Mouse (Mus musculus): ENCODE data around the gene Meis2. TPM values are rescaled to one million over a fixed set of nuclear protein-coding genes. Genes with fewer than 3 reads are reported as not detected.

Gene Meis2
- polyA plus RNA-seq, 1 experiment, result 40.7 TPM

DNA sequence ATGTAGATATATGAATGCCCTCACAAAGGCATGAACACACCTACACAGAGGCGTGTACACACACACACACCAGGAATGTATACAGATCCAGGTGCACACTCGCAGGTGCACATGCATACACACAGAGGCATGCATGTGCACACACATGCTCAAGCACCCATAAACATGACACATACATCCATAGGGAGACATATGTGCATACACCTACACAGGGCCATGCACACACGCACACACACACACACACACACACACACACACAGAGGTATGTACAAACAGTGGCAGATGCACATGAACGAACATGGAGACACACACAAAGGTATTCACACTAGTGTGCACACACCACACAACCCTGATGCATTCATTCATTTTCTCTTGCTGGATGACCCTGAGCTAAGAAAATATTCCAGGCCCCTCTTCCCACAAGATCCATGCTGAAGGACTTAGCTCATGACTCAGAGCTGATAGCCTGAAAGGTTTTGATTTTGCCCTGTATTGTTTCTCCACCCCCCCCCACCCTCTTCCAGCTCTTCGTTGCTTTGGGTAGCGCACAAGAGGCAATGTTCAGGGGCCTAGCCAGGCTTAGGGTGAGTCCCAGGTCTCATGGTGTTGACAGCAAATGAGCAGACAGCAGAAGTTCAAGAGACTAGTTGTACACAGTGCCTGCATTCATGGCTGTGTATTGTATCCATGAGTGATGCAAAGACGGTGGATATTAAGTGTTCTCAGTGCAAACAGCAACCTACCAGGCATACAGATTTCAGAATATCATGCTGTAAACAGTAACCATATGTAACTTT, 116.8 kb downstream of the Meis2 start:
- DNase-seq (ENCODE audit: low spot score), result no peak

DNA sequence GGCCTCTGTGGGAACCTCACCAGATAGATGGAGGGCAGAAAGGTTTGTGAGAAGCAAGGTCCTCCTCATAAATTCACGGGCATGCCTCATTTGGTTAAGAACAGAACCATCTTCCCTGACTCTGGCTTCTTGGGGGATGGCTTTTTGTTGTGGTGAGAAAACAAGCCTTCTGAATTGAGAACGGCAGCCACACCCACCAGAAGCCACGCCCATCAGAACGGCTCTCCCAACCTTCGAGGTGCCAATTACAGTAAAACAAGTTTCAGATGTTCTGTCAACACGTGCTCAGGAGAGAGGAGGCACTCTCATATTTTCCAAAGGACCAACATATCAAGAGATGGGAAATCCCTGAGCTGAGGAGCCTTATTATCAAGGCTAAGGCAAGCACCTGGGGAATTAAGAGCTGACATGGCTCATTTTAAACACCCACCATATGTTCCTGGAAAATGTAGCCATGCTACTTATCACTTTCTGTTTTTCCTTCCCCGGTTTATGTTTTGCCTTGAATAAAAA, 117.9 kb downstream of the Meis2 start:
- no peak for DNase-seq (ENCODE audit: low spot score)

DNA sequence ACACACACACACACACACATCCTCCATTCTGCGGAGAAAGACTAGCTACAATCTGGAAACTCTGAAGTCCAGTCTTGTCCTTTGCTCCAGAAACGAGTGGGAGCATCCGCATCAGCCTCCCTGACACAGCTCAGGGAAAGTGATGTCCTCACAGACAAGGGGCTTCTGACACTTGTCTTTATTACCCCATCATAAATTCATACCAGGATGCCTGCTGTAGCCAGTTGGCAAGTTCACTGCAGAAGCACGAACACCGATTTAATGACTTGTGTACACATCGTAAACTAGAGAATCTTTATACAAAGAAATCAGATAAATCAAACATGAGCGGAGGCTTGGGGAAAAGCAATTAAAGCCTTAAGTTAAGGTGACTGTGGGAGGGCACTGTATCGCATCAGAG, 122.6 kb downstream of the Meis2 start:
- no peak for DNase-seq (ENCODE audit: low spot score)

DNA sequence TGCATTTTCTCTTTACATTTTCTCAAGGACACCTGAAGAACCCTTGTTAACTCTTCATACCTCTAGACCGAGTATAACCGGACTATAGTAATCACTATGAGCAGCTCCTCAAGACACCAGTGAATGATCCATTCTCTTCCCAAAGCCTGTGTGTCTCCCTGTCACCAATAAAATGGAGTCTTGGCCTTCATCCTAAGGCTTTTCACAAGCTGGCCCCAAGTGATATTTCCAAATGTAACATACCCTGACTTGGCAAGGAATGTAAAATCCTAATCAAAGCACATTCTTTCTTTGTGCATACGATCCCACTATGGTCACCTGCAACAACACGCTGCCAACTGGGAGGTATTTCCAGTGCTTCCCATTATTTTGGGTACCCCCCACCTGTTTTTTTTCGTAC, 125.8 kb downstream of the Meis2 start:
- no peak for DNase-seq (ENCODE audit: low spot score)

DNA sequence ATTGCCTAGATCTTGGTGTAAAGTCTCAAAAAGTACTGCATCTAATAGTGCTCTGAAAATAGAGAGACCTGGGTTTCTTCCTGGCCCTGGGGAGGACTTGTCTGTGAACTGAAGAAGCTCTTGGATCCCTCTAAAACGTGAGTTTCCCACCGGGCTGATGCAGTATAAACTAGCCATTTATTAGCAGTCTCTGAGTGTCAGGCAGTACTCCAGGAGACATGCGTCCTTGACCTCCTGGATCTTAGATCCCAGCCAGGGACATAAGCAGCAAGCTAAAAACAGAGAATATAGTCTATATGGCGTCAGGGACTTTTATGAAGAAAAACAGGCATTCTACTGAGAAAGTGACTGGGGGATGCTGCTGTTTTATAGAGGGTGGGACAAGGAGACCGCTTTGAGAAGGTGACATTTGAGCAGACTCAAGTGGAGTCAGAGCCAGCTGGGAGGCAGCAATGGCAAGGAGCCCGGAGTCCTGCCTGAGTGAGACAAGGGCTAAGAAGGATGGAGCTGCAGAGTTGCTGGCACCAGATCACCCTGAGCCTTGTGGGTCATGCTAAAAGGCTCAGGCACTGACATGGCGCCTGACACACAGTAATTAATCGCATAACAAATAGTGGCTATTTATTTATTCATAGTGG, 126.6 kb downstream of the Meis2 start:
- DNase-seq (ENCODE audit: low spot score), result no peak

DNA sequence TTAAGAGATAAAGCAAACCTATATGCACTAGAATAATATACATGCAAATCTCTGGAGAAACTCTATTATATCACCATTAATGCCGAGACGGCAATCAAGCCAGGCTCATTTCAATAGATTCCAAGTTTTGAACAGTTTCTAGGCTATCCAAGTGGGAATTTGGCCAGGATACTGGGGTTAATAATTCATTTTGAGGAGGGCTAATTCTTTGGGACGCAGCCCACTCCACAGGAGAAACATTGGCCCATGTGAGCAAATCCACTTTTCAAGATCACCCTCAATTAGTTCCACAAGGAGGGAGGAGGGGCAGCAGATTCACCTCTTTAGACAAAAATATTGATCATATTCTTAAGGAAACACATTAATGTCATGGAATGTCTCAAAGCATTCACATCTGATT, 127.3 kb downstream of the Meis2 start:
- DNase-seq (ENCODE audit: low spot score), result no peak

DNA sequence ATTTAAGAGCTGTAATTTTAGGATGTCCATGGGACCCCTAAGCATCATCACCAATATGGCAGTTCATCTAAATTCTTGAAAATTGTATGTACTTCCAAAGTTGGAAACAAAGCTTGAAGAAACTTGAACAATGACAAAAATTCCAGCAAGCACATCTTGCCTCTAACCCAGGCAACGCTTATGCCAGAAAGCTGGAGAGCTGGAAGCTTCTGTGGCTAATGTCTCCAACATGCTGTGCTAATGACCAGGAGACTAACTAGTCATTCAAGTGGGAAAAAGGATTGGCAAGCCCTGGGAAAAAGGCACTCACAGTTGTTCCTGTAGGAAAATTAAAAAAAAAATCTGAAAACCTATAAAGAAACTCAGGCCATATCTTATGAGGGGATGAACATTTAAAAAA, 127.7 kb downstream of the Meis2 start:
- no peak for DNase-seq (ENCODE audit: low spot score)

DNA sequence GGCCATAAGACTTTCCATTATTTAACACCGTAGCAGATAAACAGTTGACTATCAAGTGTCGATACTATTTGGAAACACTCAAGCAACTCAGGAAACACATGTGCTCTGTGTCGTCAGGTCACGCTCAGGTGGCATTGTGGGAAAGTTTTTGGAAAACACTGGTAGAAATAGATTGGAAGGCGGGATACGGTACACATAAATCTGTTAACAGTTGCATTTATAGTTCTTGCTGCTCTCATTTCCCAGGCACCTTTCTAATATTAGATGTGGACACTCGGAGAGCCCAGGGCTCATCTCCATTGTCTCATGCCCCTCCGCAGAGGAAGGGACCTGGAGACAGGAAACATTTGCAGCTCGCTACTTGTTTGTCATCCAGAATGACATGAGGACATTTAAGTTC, 128.9 kb downstream of the Meis2 start:
- no peak for DNase-seq (ENCODE audit: low spot score)

DNA sequence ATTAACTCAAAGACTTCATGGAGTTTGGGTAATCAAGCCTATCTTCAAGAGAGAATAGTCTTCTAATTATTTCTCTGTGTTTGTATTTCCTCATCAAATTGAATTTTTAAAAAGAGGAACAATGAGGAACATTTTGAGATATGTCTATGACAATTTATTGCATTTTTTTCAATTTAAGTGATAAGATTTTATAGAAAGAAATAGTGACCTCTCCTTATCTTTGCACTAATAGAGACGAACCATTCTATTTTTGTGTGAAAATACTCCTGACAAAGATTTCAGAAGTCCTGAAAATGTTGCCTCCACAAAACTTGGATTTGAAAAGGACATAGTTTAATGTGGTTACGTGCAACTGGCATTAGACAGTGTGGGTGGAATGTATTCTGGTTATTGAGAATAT, 131.3 kb downstream of the Meis2 start:
- DNase-seq (ENCODE audit: low spot score), result no peak

DNA sequence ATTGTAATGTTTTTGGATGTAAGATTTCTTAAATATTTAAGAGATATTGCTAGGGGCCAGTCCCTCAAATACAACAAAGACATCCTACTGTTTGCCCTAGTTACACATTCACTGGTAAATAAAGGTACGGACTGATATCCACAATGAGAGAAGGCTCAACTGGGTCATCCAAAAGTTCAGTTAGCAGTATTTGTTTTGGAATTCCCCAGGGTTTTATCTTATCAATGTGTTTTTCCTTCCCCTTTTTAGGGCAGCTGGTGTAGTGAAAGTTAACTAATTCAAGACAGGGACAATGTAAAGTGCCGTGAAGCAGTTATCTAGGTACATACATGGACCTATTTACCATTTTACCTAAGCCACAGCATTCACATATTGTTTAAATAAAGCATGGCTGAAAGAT, 132.4 kb downstream of the Meis2 start:
- no peak for DNase-seq (ENCODE audit: low spot score)

DNA sequence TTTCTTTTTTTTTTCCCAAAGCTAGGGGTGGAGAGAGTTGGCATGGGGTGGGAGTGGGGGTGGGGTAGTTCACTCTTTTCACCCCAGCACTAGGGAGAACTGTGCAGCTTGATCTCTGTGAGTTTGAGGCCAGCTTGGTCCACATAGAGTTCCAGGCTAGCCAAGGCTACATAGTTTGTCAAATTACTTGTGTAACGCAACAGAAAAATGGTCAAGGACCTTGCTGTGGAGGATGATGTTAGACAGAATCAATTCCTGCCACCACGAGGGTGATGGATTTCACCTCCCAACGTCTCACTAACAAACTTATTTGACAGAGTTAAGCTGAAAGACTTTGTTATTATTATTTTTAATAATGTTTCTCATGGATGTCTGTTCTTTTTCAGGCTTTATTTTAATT, 139.9 kb downstream of the Meis2 start:
- DNase-seq (ENCODE audit: low spot score), result no peak

DNA sequence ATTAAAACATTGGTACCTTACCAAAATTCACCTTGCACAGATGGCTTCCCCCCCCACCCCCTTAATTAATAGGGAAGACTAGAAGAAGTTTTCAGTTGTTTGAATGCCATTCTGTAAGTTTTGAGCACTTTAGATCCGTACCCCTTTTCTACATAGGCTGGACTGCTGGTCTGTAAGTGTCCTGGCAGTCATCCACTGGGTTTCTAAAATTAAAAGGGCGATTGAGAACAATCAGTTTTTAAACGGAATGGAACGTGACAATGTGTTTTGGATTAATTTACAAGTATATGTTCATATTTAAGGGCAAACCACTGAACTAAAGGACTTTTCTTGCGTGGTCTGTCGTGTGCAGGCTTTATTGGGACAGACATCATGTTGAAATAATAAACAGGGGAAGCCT, 141.2 kb downstream of the Meis2 start:
- DNase-seq (ENCODE audit: low spot score), result no peak

DNA sequence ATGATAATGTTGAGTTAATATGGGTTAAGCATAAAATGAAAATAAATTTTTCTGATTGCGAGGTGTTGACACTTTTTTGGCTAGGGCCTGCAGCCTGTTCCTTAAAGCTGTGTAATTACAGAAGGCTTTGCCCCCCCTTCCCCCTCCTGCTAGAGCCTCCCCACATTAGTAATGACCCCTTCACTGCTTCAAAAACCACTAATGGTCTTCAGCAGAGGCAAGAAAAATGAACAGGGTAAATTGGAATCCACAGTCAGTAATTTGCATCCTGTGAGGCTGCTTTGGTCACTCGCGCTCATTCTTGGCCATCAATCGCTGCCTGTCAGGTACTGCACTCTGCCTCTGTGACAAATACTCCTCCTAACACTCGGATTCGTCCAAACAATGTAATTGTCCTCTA, 142.4 kb downstream of the Meis2 start:
- no peak for DNase-seq (ENCODE audit: low spot score)

DNA sequence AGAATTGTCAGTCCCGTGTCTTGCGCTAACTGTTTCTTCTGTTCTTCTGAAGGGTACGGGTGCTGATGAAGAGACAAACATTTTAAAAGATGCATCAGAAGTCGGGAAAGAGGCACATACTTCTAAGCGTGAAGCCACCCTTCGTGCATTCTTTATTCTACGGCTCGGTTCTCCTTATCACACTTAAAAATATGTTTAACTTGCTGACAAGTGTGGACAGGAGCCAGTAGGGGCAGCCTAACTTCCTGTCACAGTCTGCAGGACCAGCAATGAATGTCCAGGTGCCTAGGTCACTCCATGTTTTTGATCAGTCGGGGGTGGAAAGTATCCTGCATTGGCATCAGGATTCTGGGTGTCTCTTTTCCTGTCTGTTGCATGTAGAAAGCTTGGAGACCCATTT, 144.0 kb downstream of the Meis2 start:
- no peak for DNase-seq (ENCODE audit: low spot score)

DNA sequence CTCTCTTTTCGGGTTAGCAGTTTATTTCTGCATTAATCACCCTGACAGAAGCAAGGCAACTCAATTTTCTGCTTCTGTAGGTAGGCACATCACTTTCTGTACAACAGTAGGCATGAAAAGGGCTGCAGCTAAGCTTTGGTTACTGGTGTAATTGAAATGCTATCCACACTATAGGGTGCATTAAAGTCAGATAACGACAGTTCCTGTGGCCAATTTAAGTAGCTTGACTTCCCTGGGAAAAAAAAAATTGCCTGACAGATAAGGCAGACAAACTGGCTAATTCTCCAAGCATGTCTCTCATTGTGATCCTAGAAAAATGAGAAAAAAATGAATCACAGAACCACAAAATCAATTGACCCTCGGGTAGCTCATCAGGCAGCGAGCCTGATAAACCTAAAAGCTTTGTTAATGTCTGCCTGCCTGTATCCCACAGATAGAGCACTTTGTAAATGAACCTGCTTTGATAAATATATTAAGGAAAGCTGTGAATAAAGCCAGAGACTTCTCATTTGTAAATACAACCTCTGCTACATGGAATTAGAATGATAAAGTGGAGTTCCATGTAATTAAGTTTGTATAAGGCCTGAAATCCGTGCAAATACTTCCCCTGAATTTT, 145.2 kb downstream of the Meis2 start:
- DNase-seq (ENCODE audit: low spot score), result no peak

DNA sequence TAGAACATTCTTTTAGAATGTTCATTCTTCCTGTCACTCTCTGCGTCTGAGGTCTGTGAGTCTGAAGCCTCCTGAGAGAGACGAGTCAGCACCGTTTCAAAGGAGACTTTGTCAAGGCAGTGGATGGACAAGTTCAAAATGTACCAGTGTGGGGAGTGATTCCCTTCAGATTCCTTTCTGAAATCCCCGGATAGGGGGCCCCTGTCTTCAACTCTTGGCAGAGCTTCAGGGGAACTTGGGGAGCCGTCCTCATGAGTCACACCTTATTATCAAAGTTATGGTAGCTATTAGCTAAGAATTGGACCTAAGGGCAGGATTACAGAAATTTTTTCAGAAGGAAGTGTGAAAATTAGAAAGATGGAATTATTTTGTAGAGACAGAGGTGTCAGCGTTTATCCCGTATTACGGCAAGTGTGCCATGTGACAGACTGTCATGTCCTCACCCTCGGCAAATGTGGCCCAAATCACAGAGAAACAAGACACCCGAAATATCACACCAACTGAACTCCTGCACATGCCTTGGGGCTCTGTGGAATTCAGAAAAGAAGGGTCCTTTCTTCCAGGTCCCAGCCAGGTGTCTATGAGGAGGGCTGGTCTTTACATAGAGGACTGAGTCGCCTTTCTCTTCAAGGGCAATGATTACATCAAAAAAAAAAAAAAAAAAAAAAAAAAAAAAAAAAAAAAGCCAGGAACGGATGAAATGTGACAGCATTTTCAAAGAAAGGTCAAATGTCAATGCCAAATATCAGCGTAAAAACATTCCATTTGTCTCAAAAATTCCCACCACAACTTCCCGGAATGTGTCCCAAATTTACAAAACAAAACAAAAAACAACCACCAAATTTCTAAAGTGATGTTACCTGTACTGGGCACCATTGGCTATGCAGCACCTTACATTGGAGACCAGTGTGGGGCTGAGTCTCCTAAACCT, 146.2 kb downstream of the Meis2 start:
- no peak for DNase-seq (ENCODE audit: low spot score)

DNA sequence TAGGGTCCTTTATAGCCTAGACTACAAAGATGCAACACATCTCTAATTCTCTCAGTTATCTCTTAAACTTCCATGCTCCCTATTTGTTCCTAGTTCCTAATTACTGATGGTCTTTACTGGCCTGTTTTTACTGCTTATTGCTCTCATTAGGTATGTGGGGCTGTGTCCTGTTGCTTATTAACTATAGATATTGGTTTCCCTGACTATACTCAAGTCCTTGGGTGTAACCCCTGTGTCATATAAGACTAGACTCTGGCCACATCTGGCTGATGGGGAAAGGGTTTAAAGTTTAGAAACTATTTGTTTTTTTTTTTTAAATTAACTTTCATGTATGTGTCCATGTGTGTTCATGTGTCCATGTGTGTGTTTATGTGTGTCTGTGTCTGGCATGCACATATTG, 147.1 kb downstream of the Meis2 start:
- no peak for DNase-seq (ENCODE audit: low spot score)

DNA sequence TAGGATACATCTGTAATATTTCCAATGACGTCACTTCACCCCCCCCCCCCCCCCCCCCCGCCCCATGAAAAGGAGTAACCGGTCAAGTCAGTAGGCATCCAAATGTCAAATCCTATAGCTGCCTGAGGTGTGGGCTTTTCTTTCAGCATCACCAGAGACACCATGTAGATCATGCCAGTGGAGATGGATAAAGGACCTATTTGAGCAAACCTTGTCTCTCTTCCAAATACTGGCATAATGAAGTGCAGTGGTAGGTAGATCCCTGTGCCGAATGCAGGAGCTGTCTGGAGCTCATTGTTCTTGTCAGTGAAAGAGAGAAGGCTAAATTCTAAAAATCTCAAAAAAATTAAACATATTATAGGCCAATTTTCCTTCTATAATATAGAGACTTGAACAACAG, 151.1 kb downstream of the Meis2 start:
- no peak for DNase-seq (ENCODE audit: low spot score)

DNA sequence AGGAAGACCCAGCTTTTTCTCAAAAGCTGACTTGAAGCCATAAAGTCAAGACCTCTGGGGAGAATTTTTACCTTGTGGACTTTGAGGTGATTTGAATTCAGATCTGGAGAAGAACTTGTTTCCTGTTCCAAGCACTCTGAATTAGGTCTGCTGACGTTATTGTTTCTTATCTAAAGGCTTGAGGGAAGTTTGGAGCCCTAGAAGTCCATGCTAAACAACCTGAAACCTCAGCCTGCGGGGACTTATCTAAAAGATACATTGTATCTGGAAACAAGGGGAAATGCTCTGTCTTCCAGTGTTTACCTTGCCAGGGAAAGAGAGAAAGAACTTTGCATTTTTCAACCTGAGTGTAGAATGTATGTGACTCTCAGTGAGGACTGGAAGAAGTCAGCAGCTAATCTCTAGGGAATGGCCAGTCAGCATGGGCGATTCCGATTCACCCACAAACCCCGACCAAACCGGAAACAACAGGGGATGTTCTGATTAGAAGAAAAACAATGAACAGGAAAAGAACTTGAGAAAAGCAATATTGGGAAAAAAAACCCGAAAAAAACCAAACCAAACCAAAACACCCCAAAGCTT, 152.6 kb downstream of the Meis2 start:
- DNase-seq (ENCODE audit: low spot score), result no peak

DNA sequence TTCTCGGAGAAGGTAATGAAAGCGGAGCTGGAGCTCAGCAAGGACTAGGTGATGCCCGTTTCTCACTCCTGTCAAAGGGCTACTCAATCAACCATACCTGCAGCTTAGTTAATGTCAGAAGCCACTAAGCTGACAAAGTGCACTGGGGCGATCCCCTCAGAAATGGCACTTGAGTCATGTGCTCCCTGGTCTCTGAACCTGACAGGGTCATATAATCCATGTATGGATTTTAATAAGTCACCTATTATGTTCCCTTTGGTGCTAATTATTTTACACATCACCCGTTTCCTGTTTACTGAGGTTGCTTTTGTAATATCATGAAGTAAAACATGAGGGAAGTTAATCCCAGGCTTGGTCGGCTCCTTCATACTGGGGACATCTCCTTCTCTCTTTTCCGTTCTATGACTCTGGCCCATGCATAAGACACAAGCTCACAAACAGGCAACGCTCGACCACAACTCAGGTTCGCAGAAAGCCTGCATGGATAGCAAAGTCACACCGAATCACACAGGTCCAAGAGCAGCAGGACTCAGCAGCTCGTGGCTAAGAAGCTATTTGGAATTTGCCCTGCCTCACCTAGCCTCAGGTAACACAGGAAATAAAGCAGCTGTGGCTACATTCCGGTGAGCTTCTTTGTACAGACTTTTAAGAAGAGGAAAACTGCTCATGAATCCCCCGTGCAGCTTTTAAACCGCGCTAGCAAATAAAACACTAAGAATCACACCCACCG, 153.6 kb downstream of the Meis2 start:
- no peak for DNase-seq (ENCODE audit: low spot score)

DNA sequence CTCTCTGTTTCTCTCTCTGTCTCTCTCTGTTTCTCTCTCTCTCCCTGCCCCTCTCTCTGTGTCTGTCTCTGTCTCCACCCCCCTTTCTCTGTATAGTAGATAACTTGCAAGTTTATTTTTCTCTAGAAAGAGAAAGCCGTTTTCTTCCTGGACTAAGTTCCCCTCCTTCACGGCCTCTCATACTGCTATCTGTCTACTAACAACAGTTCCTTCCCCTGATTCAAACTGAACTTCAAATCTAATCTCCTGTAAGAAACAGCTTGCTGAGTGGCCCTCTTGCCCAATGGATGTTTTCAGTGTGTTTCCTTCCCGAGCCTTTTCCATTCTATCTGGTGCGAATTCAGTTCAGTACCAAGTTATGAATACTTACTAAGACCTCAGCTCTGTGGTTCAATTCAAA, 155.4 kb downstream of the Meis2 start:
- no peak for DNase-seq (ENCODE audit: low spot score)
